Mouse (Mus musculus) yolk sac, embryonic 10.5 days (tissue): Measurements from ENCODE around the gene 3830406C13Rik.

Source experiments
- DNase-seq: peaks from one replicate; pipeline ENCODE4 v3.0.0-alpha.2; 2017; ENCODE audit warnings: low spot score

Gene 3830406C13Rik

DNA sequence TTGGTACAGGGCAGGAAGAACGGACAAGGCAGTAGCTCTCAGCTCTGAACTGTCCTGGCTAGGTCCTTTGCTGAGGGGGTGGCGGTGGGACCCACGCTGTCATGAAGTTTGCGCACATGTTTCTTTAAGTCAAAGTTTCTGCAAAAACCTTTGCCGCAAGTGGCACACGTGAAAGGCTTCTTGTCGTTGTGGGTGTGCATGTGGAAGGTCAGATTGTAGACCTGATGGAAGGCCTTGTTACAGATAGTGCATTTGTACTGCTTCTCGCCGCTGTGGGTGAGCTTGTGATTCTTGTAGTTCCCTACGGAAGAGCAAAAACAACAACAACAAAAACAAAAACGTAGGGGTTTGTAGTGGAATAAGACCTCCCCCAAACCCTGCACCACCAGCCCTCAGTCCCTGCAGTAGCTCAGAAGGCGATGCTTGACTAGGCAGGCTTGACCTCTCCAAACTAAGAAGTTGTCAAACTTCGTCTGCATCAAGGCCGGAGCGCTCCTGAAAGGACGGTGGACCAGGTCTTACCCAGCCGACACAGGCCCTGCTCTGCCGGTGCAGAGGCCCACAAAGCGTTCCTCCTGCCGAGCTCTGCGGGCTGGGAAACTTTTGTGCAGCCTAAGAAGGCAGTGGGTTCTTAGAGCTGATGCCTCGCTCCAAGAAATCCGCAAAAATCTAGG lies 58.6 kb downstream of the 3830406C13Rik start:
- no peak for DNase-seq

DNA sequence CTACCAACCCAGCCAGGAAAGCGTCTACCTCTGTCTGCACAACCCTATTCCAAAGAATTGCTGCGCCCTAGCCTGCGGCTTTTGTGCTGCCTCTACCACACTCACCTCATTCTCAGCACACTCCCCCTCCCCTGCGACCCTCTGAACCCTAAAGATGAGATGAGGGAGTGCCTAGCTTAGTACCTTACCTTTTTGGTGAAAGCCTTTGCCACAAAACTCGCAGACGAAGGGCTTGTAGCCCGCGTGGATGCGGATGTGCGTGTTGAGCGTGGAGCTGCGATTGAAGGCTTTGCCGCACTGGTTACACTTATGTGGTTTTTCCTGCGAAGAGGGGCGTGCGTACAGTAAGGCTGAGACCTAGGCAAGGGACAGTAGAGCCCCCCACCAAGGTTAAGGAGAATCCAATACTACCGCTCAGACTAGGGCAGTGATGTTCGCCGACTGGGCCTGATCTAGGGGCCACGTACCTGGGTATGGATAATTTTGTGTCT lies 59.5 kb downstream of the 3830406C13Rik start:
- no peak for DNase-seq

DNA sequence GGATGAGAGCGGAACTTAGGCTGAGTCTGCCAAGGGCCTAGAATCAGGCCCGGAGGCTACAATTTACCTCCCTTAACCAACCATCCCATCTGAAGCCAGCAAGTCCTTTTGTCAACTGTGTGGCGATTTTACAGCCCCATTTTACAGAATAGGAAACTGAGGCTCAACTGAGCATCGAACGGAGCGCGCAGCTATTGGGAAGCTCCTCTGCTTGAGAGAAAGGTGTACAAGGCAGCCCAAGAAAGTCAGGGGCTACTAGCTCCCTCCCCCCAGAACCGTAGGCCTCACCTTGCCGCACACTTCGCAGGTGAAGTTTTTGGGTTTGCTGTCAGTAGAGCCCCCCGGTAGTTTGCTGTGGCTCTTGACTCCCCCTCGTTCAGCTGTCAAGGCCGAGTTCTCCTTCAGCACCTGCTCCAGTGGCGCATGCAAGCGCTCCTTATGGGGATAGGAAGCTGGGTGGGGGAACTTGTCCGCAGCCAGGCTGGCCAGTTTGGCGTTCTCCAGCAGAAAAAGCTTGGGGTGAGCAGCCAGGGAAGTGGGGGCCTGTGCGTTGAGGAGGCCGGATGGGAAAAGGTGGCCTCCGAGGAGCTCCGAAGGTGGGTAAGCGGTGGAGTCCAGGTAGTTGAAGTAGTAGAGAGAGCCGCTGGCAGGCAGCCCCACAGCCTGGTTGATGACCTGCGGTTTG lies 60.2 kb downstream of the 3830406C13Rik start:
- DNase-seq = no peak

DNA sequence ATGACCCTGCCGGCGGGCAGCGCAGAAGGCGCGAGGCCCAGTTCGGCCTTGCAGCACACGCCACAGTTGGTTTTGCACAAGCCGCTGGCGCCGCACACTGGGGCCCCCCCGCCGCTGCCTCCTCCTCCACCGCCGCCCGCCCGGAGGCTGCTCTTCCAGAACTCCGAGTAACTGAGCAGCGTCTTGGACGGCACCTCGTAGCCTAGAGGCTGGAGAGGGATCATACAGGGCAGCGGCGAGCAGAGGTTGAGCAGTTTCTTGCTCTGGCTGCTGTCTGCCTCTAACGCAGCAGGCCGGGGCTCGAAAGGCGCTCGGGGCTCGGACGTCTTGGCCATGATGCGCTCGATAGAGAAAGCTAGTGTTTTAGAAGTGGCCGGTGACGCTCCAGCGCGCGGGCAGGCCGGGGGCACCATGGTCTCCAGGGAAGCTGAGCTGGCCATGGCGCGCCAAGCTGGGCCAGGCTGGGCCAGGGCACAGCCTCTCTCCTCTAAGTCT lies 60.8 kb downstream of the 3830406C13Rik start:
- no peak for DNase-seq

DNA sequence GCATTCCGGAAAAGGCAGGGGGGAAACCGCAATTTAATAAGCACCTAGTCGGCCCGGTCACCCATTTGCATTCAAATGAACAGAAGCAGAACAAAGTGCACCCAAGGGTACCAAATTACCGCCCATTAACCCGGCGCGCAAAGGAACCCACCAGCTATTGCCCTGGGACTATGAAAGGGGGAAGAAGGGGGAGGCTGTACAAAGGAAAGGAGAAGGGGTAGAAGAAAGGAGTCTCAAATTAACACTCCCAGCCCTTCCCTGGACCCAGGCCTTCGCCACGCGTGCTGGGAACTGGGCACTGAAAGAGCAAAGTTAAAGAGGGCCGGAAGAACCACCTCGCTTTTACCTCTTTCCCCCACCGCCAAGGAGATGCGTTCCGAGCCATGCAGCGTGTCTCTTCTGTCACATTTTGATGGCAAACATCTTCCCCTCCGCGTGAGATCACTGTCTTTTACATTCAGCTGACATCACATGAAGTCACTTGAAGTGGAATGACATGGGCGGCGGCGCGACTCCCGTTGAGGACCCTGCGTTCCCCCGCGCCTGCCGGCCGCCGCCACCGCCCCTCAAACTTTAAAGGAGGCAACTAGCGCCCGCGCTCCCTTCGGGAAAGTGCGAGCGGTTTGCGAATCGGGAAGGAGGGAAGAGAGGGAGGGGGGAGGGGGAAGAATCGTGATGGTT lies 61.4 kb downstream of the 3830406C13Rik start:
- no peak for DNase-seq

DNA sequence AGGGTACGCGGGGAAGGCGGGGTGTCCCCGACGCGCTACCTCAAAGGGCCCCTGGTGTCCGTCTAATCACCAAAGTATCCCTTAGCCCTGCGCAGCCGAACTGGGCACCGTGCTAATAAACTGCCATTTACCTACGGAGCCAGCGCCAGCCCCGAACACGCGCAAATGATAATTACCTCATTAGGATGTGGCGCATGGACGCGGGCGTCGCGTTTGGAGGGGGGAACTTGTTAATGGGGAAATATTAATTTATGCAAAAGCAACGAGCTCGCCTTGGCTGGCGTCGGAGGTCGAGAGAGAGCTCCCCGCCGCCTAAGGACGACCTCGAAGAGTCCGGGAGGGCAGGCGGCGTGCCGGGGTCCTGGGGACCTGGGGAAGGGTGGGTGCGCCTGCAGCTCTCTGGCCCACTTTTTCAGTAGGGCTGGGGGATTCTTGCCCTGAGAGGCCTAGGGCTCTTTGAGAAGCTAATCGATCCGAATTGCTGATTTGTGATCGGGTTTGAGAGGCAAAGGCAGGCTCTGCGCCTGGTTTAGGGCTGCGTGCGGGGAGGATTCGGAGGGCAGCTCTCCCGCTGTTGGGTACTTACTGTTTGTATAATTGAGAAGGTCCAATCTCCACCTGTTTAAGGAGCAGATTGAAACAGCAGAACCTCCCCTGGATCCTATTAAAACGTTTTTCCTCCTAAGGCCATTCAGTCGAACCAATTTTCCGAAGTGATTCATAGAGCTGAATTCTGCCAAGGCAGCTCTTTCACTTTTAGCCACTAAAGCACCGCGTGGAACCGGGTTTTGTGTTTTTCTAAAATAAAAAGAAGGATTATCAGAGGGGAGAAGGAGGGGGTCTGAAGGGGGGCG lies 62.3 kb downstream of the 3830406C13Rik start:
- no peak for DNase-seq

GRCm38 (mm10) chr14:12346865-12347600 lies 63.1 kb downstream of the 3830406C13Rik start:
- no peak for DNase-seq

- no peak for DNase-seq
Observed at GRCm38 (mm10) chr14:12348089-12348488, 64.1 kb downstream of the 3830406C13Rik start, which contains the start of gene Fezf2. Gene Fezf2 (minus strand): TSS chr14:12348189.

DNA sequence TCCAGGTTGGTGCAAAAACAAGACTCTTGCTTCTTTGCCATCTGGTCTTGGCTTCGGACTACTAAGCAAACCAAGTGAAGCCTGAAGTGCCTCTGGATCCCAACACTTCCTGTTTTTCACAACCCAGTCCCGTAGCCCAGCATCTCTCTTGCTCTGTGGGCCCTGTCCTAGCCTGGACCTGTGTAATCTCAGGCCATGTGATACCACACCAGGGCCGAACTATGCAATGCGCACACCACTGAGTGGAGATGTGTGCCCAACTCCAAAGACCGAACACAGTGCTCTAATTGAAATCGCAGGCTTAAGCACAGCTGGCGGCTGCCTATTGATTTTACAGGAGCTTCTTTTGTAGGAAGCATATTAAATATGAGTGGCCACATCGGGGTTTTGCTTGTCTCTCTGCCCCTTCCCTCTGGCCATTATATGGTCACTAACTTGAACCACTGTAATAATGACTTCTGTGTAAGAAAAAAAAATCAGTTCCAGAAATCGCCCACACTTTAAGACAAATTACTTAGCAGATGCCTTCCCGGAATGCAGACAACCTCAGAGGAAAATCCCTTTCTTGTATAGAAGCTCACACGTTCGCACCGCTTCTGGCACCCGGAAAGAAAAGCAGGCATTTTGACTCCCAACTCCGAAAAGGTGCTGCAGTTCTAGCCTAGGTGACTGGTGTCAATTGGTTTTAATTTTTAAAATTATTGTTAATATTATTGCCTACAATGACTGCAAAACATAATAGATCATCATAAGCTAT lies 65.5 kb downstream of the 3830406C13Rik start:
- DNase-seq = no peak

GRCm38 (mm10) chr14:12350271-12350916 lies 66.4 kb downstream of the 3830406C13Rik start:
- DNase-seq = no peak
